Mouse (Mus musculus): ENCODE measurements around the gene Igf1r. TPM values are rescaled to one million over a fixed set of nuclear protein-coding genes. Genes with fewer than 3 reads are reported as not detected.

Gene Igf1r
- 28.6 and 33.5 TPM in 2 replicates for polyA plus RNA-seq (2012; rRNA removed)

DNA sequence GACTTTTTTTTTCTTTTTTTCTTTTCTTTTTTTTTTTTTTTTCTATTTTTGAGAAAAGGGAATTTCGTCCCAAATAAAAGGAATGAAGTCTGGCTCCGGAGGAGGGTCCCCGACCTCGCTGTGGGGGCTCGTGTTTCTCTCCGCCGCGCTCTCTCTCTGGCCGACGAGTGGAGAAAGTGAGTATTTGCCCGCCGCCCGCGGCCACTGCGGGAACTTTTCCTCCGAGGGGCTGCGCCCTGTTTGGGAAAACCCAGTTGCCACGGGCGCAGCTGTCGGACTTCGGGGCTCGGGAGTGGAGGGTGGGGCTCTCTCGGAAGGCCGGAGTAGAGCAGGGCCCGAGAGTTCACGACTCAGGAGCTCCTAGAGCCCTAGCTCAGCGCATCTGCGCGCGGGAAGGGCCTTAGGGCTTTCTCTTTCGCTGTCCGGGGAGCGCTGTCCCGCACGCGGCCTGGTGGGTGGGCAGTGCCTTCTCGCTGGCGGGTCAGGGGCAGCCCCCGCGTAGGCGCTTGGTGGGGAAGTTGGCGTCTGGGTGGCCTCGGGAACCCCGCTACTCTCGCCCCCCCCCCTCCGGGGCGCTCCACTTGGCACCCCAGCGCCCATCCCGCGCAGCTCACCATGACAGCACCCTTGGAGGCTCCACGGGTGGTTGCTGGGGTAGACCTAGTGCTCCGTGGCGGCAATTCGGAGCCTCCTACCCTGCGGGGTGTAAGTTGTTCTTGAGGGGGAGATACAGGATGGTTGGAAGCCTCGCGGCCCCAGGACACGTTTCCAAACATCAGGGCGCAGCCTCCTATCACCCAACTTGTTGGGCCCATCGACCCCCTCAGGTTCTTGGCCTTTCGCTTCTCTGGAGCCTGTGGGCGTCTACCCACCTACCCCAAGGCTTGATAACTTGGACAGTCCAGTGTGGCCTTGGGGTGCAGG is at the start of gene Igf1r:
TSS of gene Igf1r (plus strand) at position 51 of the 924 bp plus-strand sequence.

DNA sequence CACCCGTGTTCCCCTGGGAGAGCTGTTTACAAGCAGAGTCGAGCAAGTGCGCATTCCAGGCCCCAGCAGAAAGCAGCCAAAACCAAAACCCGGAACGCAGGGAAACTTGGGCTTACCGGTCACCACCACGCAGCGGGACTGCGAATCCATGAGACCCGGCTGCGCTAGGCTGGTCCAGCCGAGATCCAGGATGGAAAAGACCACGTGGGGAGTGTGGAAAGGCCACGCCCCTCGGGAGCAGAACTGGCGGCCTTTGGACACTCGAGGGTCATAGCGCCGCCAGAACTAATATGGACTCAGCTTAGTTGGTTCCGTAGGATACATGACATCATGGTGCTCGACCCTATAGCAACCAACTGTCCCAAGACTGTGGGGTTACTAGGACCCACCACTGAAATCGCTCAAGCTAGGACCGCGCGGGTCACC is 311.4 kb downstream of the Igf1r start, which contains the start of gene Pgpep1l:
TSS of gene Pgpep1l (minus strand) at position 206 of the 426 bp plus-strand sequence.

DNA sequence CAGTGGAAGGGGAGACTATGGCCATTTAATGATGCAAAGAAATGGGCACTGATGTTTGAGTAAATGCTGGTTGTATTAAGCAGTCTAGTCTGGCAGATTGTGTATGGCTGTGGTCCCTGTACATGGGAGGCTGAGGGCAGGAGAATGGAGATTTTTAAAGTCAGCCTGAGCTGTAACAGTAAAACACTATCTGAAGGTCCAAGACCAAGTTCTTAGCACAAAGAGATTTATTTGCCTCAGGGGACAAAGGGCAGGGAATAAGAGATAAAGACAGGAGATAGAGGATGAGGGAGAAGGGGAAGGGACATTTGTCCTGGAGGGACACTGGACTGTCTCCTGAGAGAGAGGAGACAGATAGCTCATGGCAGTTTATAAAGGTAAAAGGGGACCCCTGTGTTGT is 320.9 kb downstream of the Igf1r start, which contains the start of gene Fam169b:
TSS of gene Fam169b (plus strand) at position 325 of the 400 bp plus-strand sequence.

Other genes with a start within 250 kb of the Igf1r start
- gene Synm, start 193.1 kb upstream of the Igf1r start, polyA plus RNA-seq (2012; rRNA removed): 2.4 and 3.5 TPM in 2 replicates

Data from central nervous system, embryonic 14 days (tissue).